Mouse (Mus musculus): ENCODE measurements around the gene Flt4. TPM values are rescaled to one million over a fixed set of nuclear protein-coding genes. Genes with fewer than 3 reads are reported as not detected.

Gene Flt4
- total and polyA plus RNA-seq, 3 experiments: 0.06 to 0.17 TPM; not detected in 1

DNA sequence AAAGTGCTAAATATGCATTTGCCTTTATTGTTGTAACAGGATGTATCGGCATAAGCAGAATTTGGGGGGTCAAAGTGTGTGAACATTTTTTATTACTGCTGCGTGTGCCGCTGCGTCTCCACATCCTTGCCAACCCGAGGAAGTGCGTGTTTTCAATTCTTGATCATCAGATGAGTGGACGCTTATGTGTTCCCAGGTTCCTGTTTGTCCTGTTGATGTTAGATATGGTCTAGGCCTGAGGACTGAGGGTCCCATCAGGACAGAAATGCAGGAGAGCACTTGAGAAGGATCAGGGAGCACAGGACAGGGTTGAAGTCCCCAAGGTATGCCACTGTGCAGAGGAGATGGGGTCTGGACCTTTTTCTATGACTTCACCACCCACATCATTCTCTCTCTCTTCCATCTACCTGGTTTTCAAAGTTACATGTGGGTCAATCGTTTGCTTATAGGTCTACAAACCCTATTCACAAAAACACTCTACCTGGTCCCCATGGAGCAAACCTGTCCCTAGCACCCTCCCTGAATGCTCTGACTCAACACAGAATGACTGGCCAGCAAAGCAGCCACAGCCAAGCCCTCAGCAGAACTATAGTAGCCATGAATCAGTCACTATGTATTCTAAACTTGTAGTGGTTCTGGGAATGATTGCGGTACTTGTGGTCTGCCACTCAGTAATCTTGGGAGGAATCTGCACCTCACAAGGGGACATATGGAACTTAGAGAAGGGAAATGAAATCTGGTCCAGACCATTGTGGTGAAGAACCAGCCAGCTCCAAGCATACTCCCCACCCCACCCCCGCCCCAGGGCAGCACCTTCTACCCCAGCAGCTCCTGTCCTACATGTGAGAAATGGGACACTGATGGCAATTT, 7.0 kb downstream of the Flt4 start:
- peaks cover 2 to 3% of the 10 kb centered on the region in 2 experiments; a peak in 2 of 4 replicates for H3K4me1 ChIP-seq (ENCODE audit: control insufficient read depth in 1 of 2, insufficient read depth in 2 of 2)
- H3K27ac ChIP-seq (ENCODE audit: insufficient read depth, low read depth): no peak overlapping the region
- H3K36me3 ChIP-seq (replicated peaks in 1 of 2; ENCODE audit: control insufficient read depth in 1 of 2, insufficient read depth in 1 of 2, low read length in 1 of 2): no peaks in the 10 kb centered on the region
- no peak overlapping the region for H3K4me3 ChIP-seq (replicated peaks in 1 of 3; ENCODE audit: low read depth in 2 of 3, low read length in 2 of 3, poor library complexity in 1 of 3)
- H3K27me3 ChIP-seq (replicated peaks): peaks cover 76% of the 10 kb centered on the region
- no peak for DNase-seq (ENCODE audit: extremely low read depth)
- no peak overlapping the region for H3K4me2 ChIP-seq (ENCODE audit: insufficient read depth, low read depth, poor library complexity, severe bottlenecking)
- no peaks in the 10 kb centered on the region for H3K9me3 ChIP-seq (replicated peaks; ENCODE audit: low read length)
- in situ Hi-C loops (cut with MboI; ENCODE audit: low pct_ligation_motif_present, low pct_unique_long_range_greater_than_20kb, low sequenced_read_pairs): no loop called here
- H3K79me2 ChIP-seq (replicated peaks; ENCODE audit: control insufficient read depth, extremely low read depth, insufficient read depth, poor library complexity, severe bottlenecking): no peaks in the 10 kb centered on the region
- no peak overlapping the region for H3K9ac ChIP-seq (ENCODE audit: insufficient read depth, low read depth)
- TF ChIP-seq MAFK (IDR thresholded peaks at IDR 0.05; ENCODE audit: insufficient replicate concordance, low read length): no peak
- no peak for TF ChIP-seq KAT2A (IDR thresholded peaks at IDR 0.05; ENCODE audit: insufficient replicate concordance, low read length)
- no peak for TF ChIP-seq PAX5 (IDR thresholded peaks at IDR 0.05; ENCODE audit: low read length)
- TF ChIP-seq SIN3A (IDR thresholded peaks at IDR 0.05; ENCODE audit: low read length): no peak
- TF ChIP-seq POLR2AphosphoS2 (IDR thresholded peaks at IDR 0.05; ENCODE audit: low read depth, low read length): no peak
- no peak for TF ChIP-seq POLR2A (IDR thresholded peaks at IDR 0.05; ENCODE audit: low read depth, low read length)
- dilution Hi-C loops (cut with MboI; ENCODE audit: extremely low pct_ligation_motif_present, extremely low pct_unique_long_range_greater_than_20kb, low sequenced_read_pairs): no loop called here

GRCm38 (mm10) chr11:49618476-49618875, 9.4 kb downstream of the Flt4 start:
- no peak for TF ChIP-seq MXI1 (IDR thresholded peaks at IDR 0.05; ENCODE audit: low read depth, low read length)
- TF ChIP-seq IRF4 (IDR thresholded peaks at IDR 0.05; ENCODE audit: low read depth, low read length): no peak
- no peak for TF ChIP-seq PAX5 (IDR thresholded peaks at IDR 0.05; ENCODE audit: low read length)
- H3K4me2 ChIP-seq (ENCODE audit: insufficient read depth, low read depth, poor library complexity, severe bottlenecking): no peak overlapping the region
- H3K4me3 ChIP-seq (replicated peaks in 1 of 3; ENCODE audit: low read depth in 2 of 3, low read length in 2 of 3, poor library complexity in 1 of 3): no peak overlapping the region
- no peak overlapping the region for H3K27ac ChIP-seq (ENCODE audit: insufficient read depth, low read depth)
- H3K4me1 ChIP-seq (ENCODE audit: control insufficient read depth in 1 of 2, insufficient read depth in 2 of 2): peaks cover under 1% of the 10 kb centered on the region in 2 experiments; a peak in 2 of 4 replicates
- no peak overlapping the region for H3K9ac ChIP-seq (ENCODE audit: insufficient read depth, low read depth)
- H3K36me3 ChIP-seq (replicated peaks in 1 of 2; ENCODE audit: control insufficient read depth in 1 of 2, insufficient read depth in 1 of 2, low read length in 1 of 2): no peaks in the 10 kb centered on the region
- DNase-seq (ENCODE audit: extremely low read depth): no peak
- no peaks in the 10 kb centered on the region for H3K9me3 ChIP-seq (replicated peaks; ENCODE audit: low read length)
- in situ Hi-C loops (cut with MboI; ENCODE audit: low pct_ligation_motif_present, low pct_unique_long_range_greater_than_20kb, low sequenced_read_pairs) (no loop called here), dilution Hi-C loops (cut with MboI; ENCODE audit: extremely low pct_ligation_motif_present, extremely low pct_unique_long_range_greater_than_20kb, low sequenced_read_pairs) (no loop called here)
- no peaks in the 10 kb centered on the region for H3K79me2 ChIP-seq (replicated peaks; ENCODE audit: control insufficient read depth, extremely low read depth, insufficient read depth, poor library complexity, severe bottlenecking)
- H3K27me3 ChIP-seq (replicated peaks): peaks cover 93% of the 10 kb centered on the region

GRCm38 (mm10) chr11:49621953-49622352, 12.9 kb downstream of the Flt4 start:
- H3K4me3 ChIP-seq (replicated peaks in 1 of 3; ENCODE audit: low read depth in 2 of 3, low read length in 2 of 3, poor library complexity in 1 of 3): no peak overlapping the region
- no peak overlapping the region for H3K4me2 ChIP-seq (ENCODE audit: insufficient read depth, low read depth, poor library complexity, severe bottlenecking)
- no peaks in the 10 kb centered on the region for H3K36me3 ChIP-seq (replicated peaks in 1 of 2; ENCODE audit: control insufficient read depth in 1 of 2, insufficient read depth in 1 of 2, low read length in 1 of 2)
- no peak overlapping the region for H3K27ac ChIP-seq (ENCODE audit: insufficient read depth, low read depth)
- TF ChIP-seq CHD1 (IDR thresholded peaks at IDR 0.05; ENCODE audit: low read depth, low read length): no peak
- TF ChIP-seq SIN3A (IDR thresholded peaks at IDR 0.05; ENCODE audit: low read length): no peak
- TF ChIP-seq MEF2A (IDR thresholded peaks at IDR 0.05; ENCODE audit: borderline replicate concordance, low read depth, low read length): no peak
- TF ChIP-seq UBTF (IDR thresholded peaks at IDR 0.05; ENCODE audit: low read depth, low read length): no peak
- no peak for TF ChIP-seq MYC (IDR thresholded peaks at IDR 0.05; ENCODE audit: low read depth, low read length)
- no peak for TF ChIP-seq HCFC1 (IDR thresholded peaks at IDR 0.05; ENCODE audit: low read depth, low read length)
- TF ChIP-seq ETS1 (conservative IDR thresholded peaks at IDR 0.05; ENCODE audit: low read depth, low read length): no peak
- no peak for TF ChIP-seq POLR2AphosphoS2 (IDR thresholded peaks at IDR 0.05; ENCODE audit: low read depth, low read length)
- no peak for TF ChIP-seq SMC3 (IDR thresholded peaks at IDR 0.05; ENCODE audit: low read depth, low read length)
- no peak for TF ChIP-seq JUN (IDR thresholded peaks at IDR 0.05; ENCODE audit: insufficient read depth, low read depth, low read length)
- no peak for TF ChIP-seq TBP (conservative IDR thresholded peaks at IDR 0.05; ENCODE audit: low read depth, low read length)
- no peak for TF ChIP-seq IRF4 (IDR thresholded peaks at IDR 0.05; ENCODE audit: low read depth, low read length)
- TF ChIP-seq E2F4 (IDR thresholded peaks at IDR 0.05; ENCODE audit: insufficient replicate concordance, low read depth, low read length): no peak
- TF ChIP-seq ZC3H11A (IDR thresholded peaks at IDR 0.05; ENCODE audit: low read depth, low read length): no peak
- no peak for TF ChIP-seq JUND (conservative IDR thresholded peaks at IDR 0.05; ENCODE audit: low read depth, low read length)
- peaks cover 84% of the 10 kb centered on the region for H3K27me3 ChIP-seq (replicated peaks)
- in situ Hi-C loops (cut with MboI; ENCODE audit: low pct_ligation_motif_present, low pct_unique_long_range_greater_than_20kb, low sequenced_read_pairs) (no loop called here), dilution Hi-C loops (cut with MboI; ENCODE audit: extremely low pct_ligation_motif_present, extremely low pct_unique_long_range_greater_than_20kb, low sequenced_read_pairs) (no loop called here)
- H3K9ac ChIP-seq (ENCODE audit: insufficient read depth, low read depth): no peak overlapping the region
- no peaks in the 10 kb centered on the region for H3K9me3 ChIP-seq (replicated peaks; ENCODE audit: low read length)
- no peaks in the 10 kb centered on the region for H3K79me2 ChIP-seq (replicated peaks; ENCODE audit: control insufficient read depth, extremely low read depth, insufficient read depth, poor library complexity, severe bottlenecking)
- H3K4me1 ChIP-seq (ENCODE audit: control insufficient read depth in 1 of 2, insufficient read depth in 2 of 2): 0 out of 4 replicates have a peak, but pooled peaks cover 0 to 3% of the 10 kb centered on the region in 2 experiments
- DNase-seq (ENCODE audit: extremely low read depth): no peak
